Mouse (Mus musculus): ENCODE data around the gene Lhfpl1. TPM values are rescaled to one million over a fixed set of nuclear protein-coding genes. Genes with fewer than 3 reads are reported as not detected.
"Not testable (repeated sequence)": the region's sequence is repeated elsewhere in the genome, so short reads cannot be mapped to it uniquely, and the experiment has no call there.

Lhfpl1 gene
- total and polyA plus RNA-seq, 3 experiments = not detected

- ATAC-seq (ENCODE audit: extremely low read depth, insufficient number of reproducible peaks, low FRiP score, poor library complexity, severe bottlenecking) = no peak
- Histone ChIP-seq H3K9me3 (replicated peaks) (no peaks in the 10 kb centered on the region), H3K4me1 (ENCODE audit: insufficient read depth, low read depth, low read length) (no peaks in the 10 kb centered on the region), H3K36me3 (replicated peaks) (no peaks in the 10 kb centered on the region), H3K27me3 (ENCODE audit: insufficient read depth, low read length) (no peaks in the 10 kb centered on the region), H3K4me3 (ENCODE audit: low read depth, low read length) (no peak overlapping the region)
- TF ChIP-seq CTCF (IDR thresholded peaks at IDR 0.05; ENCODE audit: low read depth, low read length) (no peak), GATA1 (IDR thresholded peaks at IDR 0.05; ENCODE audit: borderline replicate concordance, low read length) (no peak)
- no peak for DNase-seq (ENCODE audit: low spot score)
Observed at GRCm38 (mm10) chrX:145307174-145307573, 41.7 kb downstream of the Lhfpl1 start.

- ATAC-seq (ENCODE audit: extremely low read depth, insufficient number of reproducible peaks, low FRiP score, poor library complexity, severe bottlenecking); H3K4me3 ChIP-seq (ENCODE audit: low read depth, low read length); H3K9me3 ChIP-seq (replicated peaks); H3K4me1 ChIP-seq (ENCODE audit: insufficient read depth, low read depth, low read length); DNase-seq (ENCODE audit: low spot score); H3K27me3 ChIP-seq (ENCODE audit: insufficient read depth, low read length); H3K36me3 ChIP-seq (replicated peaks): not testable (repeated sequence)
Observed at GRCm38 (mm10) chrX:145300232-145300631, 48.7 kb downstream of the Lhfpl1 start.

- Histone ChIP-seq H3K4me1 (ENCODE audit: insufficient read depth, low read depth, low read length) (no peaks in the 10 kb centered on the region), H3K27me3 (ENCODE audit: insufficient read depth, low read length) (no peaks in the 10 kb centered on the region), H3K9me3 (replicated peaks) (no peaks in the 10 kb centered on the region), H3K4me3 (ENCODE audit: low read depth, low read length) (no peak overlapping the region), H3K36me3 (replicated peaks) (no peaks in the 10 kb centered on the region)
- no peak for ATAC-seq (ENCODE audit: extremely low read depth, insufficient number of reproducible peaks, low FRiP score, poor library complexity, severe bottlenecking)
- DNase-seq (ENCODE audit: low spot score) = no peak
- no peak for TF ChIP-seq GATA1 (IDR thresholded peaks at IDR 0.05; ENCODE audit: borderline replicate concordance, low read length)
Observed at GRCm38 (mm10) chrX:145272209-145272608, 76.7 kb downstream of the Lhfpl1 start.

- Histone ChIP-seq H3K4me3 (ENCODE audit: low read depth, low read length) (no peak overlapping the region), H3K36me3 (replicated peaks) (no peaks in the 10 kb centered on the region), H3K9me3 (replicated peaks) (no peaks in the 10 kb centered on the region), H3K4me1 (ENCODE audit: insufficient read depth, low read depth, low read length) (no peaks in the 10 kb centered on the region), H3K27me3 (ENCODE audit: insufficient read depth, low read length) (no peaks in the 10 kb centered on the region)
- no peak for ATAC-seq (ENCODE audit: extremely low read depth, insufficient number of reproducible peaks, low FRiP score, poor library complexity, severe bottlenecking)
- no peak for TF ChIP-seq POLR2AphosphoS5 (IDR thresholded peaks at IDR 0.05; ENCODE audit: insufficient replicate concordance, low read depth, low read length)
- no peak for TF ChIP-seq GATA1 (IDR thresholded peaks at IDR 0.05; ENCODE audit: borderline replicate concordance, low read length)
- no peak for TF ChIP-seq GATA2 (IDR thresholded peaks at IDR 0.05; ENCODE audit: borderline replicate concordance, low read depth, low read length)
- TF ChIP-seq CTCF (IDR thresholded peaks at IDR 0.05; ENCODE audit: low read depth, low read length) = no peak
- no peak for TF ChIP-seq TAL1 (conservative IDR thresholded peaks at IDR 0.05; ENCODE audit: low read depth, low read length)
- no peak for DNase-seq (ENCODE audit: low spot score)
Observed at GRCm38 (mm10) chrX:145271768-145272167, 77.1 kb downstream of the Lhfpl1 start.

GRCm38 (mm10) chrX:145261803-145262202 is 87.1 kb downstream of the Lhfpl1 start:
- DNase-seq (ENCODE audit: low spot score) = no peak
- no peaks in the 10 kb centered on the region for H3K4me1 ChIP-seq (ENCODE audit: insufficient read depth, low read depth, low read length)
- no peaks in the 10 kb centered on the region for H3K27me3 ChIP-seq (ENCODE audit: insufficient read depth, low read length)
- H3K9me3 ChIP-seq (replicated peaks) = no peaks in the 10 kb centered on the region
- no peaks in the 10 kb centered on the region for H3K36me3 ChIP-seq (replicated peaks)
- no peak for ATAC-seq (ENCODE audit: extremely low read depth, insufficient number of reproducible peaks, low FRiP score, poor library complexity, severe bottlenecking)
- H3K4me3 ChIP-seq (ENCODE audit: low read depth, low read length) = no peak overlapping the region
- TF ChIP-seq GATA1 (IDR thresholded peaks at IDR 0.05; ENCODE audit: borderline replicate concordance, low read length) = no peak
- no peak for TF ChIP-seq TAL1 (conservative IDR thresholded peaks at IDR 0.05; ENCODE audit: low read depth, low read length)
- TF ChIP-seq POLR2AphosphoS5 (IDR thresholded peaks at IDR 0.05; ENCODE audit: insufficient replicate concordance, low read depth, low read length) = no peak
- TF ChIP-seq GATA2 (IDR thresholded peaks at IDR 0.05; ENCODE audit: borderline replicate concordance, low read depth, low read length) = no peak
- TF ChIP-seq CTCF (IDR thresholded peaks at IDR 0.05; ENCODE audit: low read depth, low read length) = no peak

Other genes starting within 250 kb of the Lhfpl1 start
- 0.83 and 1.8 TPM in 2 replicates for gene Amot, start 156.1 kb upstream of the Lhfpl1 start, total RNA-seq (2014; fragmentation: Nextera tagmentation)
- gene Amot, start 156.1 kb upstream of the Lhfpl1 start, total RNA-seq (2017) = 0.93 and 1.0 TPM in 2 replicates
- gene Amot, start 156.1 kb upstream of the Lhfpl1 start, polyA plus RNA-seq (2012) = 0.20 and 0.24 TPM in 2 replicates

Data from G1E (cell line).